Mouse (Mus musculus) T-cell, adult 2 months (primary cell): ENCODE results near the gene Wnt2b.

Experiments used
- DNase-seq: peaks from one replicate; pipeline ENCODE4 v3.0.0; 2022; ENCODE audit warnings: low spot score

The Wnt2b gene

GRCm38 (mm10) chr3:104961066-104962059 lies at the start of gene Wnt2b:
Gene Wnt2b, minus strand, starts transcription at chr3:104961921.
- DNase-seq: no peak

- DNase-seq: no peak
These were observed 49.1 kb upstream of the Wnt2b start for GRCm38 (mm10) chr3:105010681-105011339.

- no peak for DNase-seq
These were observed 46.3 kb upstream of the Wnt2b start for GRCm38 (mm10) chr3:105008070-105008469.

- no peak for DNase-seq
These were observed 44.4 kb upstream of the Wnt2b start for GRCm38 (mm10) chr3:105006101-105006500.

- no peak for DNase-seq
These were observed 43.9 kb upstream of the Wnt2b start for GRCm38 (mm10) chr3:105005561-105006065.

GRCm38 (mm10) chr3:105005011-105005410 lies 43.3 kb upstream of the Wnt2b start:
- DNase-seq: no peak

- no peak for DNase-seq
These were observed 42.3 kb upstream of the Wnt2b start for GRCm38 (mm10) chr3:105003960-105004463.

GRCm38 (mm10) chr3:105001374-105001773 lies 39.7 kb upstream of the Wnt2b start:
- no peak for DNase-seq

GRCm38 (mm10) chr3:105000561-105000960 lies 38.8 kb upstream of the Wnt2b start:
- no peak for DNase-seq

GRCm38 (mm10) chr3:104997563-104997962 lies 35.8 kb upstream of the Wnt2b start:
- DNase-seq: no peak

GRCm38 (mm10) chr3:104995707-104996106 lies 34.0 kb upstream of the Wnt2b start:
- DNase-seq: no peak

GRCm38 (mm10) chr3:104994415-104994841 lies 32.7 kb upstream of the Wnt2b start:
- DNase-seq: no peak

- DNase-seq: no peak
These were observed 32.1 kb upstream of the Wnt2b start for GRCm38 (mm10) chr3:104993800-104994199.

- peak; percentile 81 for DNase-seq
These were observed 31.1 kb upstream of the Wnt2b start for GRCm38 (mm10) chr3:104992709-104993388.

GRCm38 (mm10) chr3:104991703-104992102 lies 30.0 kb upstream of the Wnt2b start:
- DNase-seq: no peak

- DNase-seq: no peak
These were observed 26.2 kb upstream of the Wnt2b start for GRCm38 (mm10) chr3:104987884-104988283.

- DNase-seq: no peak
These were observed 18.0 kb upstream of the Wnt2b start for GRCm38 (mm10) chr3:104979735-104980134.

GRCm38 (mm10) chr3:104967548-104968300 lies 6.0 kb upstream of the Wnt2b start:
- DNase-seq: peak; percentile 61

GRCm38 (mm10) chr3:104965991-104966554 lies 4.4 kb upstream of the Wnt2b start:
- DNase-seq: no peak

GRCm38 (mm10) chr3:104965070-104965855 lies 3.5 kb upstream of the Wnt2b start:
- DNase-seq: no peak
